Mouse (Mus musculus) Patski (cell line): ENCODE data around the gene Ndufa4l2. TPM values are rescaled to one million over a fixed set of nuclear protein-coding genes. Genes with fewer than 3 reads are reported as not detected.

Experiments
- ATAC-seq: fragments of 100-300 bp; one replicate; pipeline ENCODE4 v1.8.0; 2021
- CTCF ChIA-PET: fragments of 350-600 bp; sonication (Branson Sonifier 250); formaldehyde crosslinking; loops from one replicate; lab custom pipeline; 2022; ENCODE audit warnings: inconsistent platforms; lab: Charles Lee
- POLR2A ChIA-PET: fragments of 350-600 bp; sonication (Branson Sonifier 250); formaldehyde crosslinking; loops from one replicate; lab custom pipeline; 2022; ENCODE audit warnings: antibody characterized with exemption, inconsistent platforms; lab: Charles Lee
- DNase-seq: peaks from one replicate; pipeline ENCODE4 v3.0.0-alpha.2; 2011; ENCODE audit warnings: low read depth, low spot score
- H3K27me3 ChIP-seq: fragments of 371-371 bp; one replicate; pipeline ENCODE4 v1.5.1; 2021
- CTCF ChIP-seq: fragments of 100-300 bp; IDR thresholded peaks from one replicate; pipeline ENCODE4 v1.5.1; 2021
- in situ Hi-C: fragments of 300-500 bp; cut with MboI; formaldehyde crosslinking; loops from 3 replicates; pipeline ENCODE4 v1.11.1; 2018; ENCODE audit warnings: low pct_unique_long_range_greater_than_20kb, mixed read lengths
- polyA plus RNA-seq: library from polyadenylated mRNA; unstranded; gene quantifications from one replicate; pipeline ENCODE4 v1.2.3, GENCODE M21; 2021

Gene Ndufa4l2
- 0.18 TPM for polyA plus RNA-seq

DNA sequence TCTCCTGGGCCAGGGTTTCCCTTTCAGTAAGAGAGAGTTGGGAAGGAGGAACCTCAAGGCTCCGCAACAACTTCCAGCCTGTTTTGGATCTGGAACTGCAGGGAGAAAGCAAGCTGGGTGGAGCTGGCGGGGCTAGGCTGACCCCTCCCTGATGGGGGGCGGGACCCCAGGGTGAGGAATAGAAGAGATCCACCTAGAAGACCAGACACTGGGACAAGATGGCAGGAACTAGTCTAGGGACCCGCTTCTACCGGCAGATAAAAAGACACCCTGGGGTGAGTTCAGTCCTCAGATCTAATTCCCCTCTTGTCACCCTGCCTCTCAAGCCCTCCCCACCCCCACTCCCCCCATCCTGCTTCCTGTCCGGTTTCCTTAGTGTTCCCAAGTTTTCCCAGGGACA lies at the start of gene Ndufa4l2:
Ndufa4l2 (plus strand) TSS at position 204 of the 400 bp plus-strand sequence.
- TF ChIP-seq CTCF, result no peak
- in situ Hi-C loops, result no loop called here
- DNase-seq, result no peak
- ATAC-seq, result no peak
- CTCF ChIA-PET, result interaction anchor here (1.6 to 3.6 kb wide), 2 partner anchors 22 to 40 kb away, joined by 3 to 101 read pairs; partner anchors contain the start of gene Nxph4
- POLR2A ChIA-PET, result interaction anchor here (1.8 kb wide), 1 partner anchor 21 kb away, joined by 8 read pairs; no protein-coding TSS in a partner anchor
- H3K27me3 ChIP-seq, result no peaks in the 10 kb centered on the region

DNA sequence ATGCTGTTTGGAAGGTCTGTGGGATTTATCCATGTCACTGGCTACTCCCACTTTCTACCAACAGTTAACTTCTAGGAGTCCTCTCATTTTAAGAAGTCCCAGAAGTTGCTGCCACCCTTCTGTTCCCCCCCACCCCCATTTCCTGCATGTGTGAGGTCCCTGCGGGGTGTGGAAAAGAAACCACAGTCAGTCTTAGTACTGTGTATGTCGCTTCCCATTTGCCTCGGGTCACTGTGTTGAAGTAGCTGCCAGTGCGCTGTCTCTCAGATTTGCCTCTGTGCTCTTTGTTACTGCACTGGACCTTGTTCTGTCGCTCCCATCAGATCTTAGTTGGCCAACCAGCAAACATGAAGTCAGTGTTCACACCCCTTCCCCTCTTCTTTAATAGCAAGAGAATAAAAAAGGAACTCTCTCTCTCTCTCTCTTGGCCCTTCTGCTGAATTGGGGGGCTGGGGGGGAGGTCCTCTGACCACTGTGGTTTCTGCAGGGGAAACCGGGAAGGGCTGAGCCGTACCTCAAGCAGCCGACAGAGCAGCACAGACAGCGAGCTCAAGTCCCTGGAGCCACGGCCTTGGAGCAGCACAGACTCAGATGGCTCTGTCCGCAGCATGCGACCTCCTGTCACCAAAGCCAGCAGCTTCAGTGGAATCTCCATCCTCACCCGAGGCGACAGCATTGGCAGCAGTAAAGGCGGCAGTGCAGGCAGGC lies 43.3 kb upstream of the Ndufa4l2 start:
- ChIA-PET CTCF (interaction anchor here (1.0 kb wide), 1 partner anchor 9 kb away, joined by 3 read pairs; no protein-coding TSS in a partner anchor), POLR2A (no interaction called here)
- DNase-seq, result no peak
- ATAC-seq, result no peak
- H3K27me3 ChIP-seq, result no peaks in the 10 kb centered on the region
- in situ Hi-C loops, result no loop called here
- TF ChIP-seq CTCF, result no peak

DNA sequence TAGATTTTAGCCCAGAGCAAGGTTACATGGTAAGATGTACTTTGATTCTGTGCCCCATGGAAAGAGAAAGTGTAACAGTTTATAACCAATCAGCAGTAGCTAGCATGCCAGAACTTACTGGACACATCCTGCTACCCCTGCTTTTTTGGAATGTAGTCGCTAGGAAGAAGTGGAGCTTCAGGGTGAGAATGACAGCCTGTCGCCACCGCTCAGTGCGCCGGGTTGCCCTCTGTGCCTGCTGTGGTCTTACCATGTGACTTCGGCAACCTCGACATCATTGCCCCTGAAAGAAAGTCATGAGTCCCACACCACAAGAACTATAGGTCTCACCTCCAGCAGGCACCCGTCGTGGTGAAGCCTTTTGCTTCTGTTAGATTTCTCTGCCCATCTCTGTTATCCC lies 42.0 kb upstream of the Ndufa4l2 start:
- CTCF ChIA-PET, result no interaction called here
- in situ Hi-C loops, result no loop called here
- POLR2A ChIA-PET, result no interaction called here
- ATAC-seq (no peak), DNase-seq (no peak)
- no peak for TF ChIP-seq CTCF
- H3K27me3 ChIP-seq, result no peaks in the 10 kb centered on the region

DNA sequence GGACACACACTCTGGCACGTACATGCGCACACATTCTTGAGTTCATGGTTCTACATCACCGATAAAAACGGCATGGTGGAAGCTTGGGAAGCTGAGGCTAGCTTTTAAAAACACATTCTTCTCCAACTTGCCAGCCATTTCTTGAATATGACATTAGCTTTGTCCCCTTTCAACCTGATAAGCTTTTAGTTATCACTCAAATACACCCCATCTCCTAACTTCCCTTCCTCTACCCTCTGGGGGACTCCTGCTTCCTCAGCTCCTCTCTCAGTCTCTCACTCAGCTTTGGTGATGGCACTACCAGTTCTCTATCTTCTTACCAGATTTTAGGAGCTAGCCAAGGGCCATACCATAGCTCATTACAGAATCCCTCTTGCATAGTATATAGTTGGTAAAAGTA lies 39.6 kb upstream of the Ndufa4l2 start:
- no peaks in the 10 kb centered on the region for H3K27me3 ChIP-seq
- no peak for DNase-seq
- ChIA-PET CTCF (interaction anchor here (1.0 to 1.4 kb wide), 5 partner anchors 9 to 124 kb away, joined by 4 to 5 read pairs (median 4); no protein-coding TSS in a partner anchor), POLR2A (interaction anchor here (1.0 kb wide), 1 partner anchor 26 kb away, joined by 3 read pairs; the partner anchor contains the start of gene Stac3)
- in situ Hi-C loops, result no loop called here
- no peak for ATAC-seq
- no peak for TF ChIP-seq CTCF

DNA sequence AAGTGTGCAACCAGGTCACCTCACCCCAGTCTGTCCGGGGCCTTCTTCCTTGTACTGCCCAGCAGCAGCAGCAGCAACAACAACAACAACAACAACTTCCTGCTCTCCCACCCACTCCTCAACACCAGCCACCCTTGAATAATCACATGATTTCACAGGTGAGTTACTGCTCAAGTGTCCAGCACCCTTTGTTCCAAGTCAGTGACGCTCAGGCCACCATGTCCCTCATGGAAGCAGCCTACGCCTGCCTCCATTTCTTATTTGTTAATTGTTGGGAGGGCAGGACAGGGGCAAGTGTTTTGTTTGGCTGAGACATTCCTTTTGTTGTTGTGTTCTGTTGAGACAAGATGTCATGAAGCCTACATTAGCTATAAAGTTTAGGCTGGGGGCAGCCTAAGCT lies 38.2 kb upstream of the Ndufa4l2 start:
- TF ChIP-seq CTCF, result no peak
- ChIA-PET CTCF (interaction anchor here (1.8 kb wide), 1 partner anchor 37 kb away, joined by 4 read pairs; no protein-coding TSS in a partner anchor), POLR2A (no interaction called here)
- no peaks in the 10 kb centered on the region for H3K27me3 ChIP-seq
- DNase-seq (no peak), ATAC-seq (no peak)
- in situ Hi-C loops, result no loop called here

DNA sequence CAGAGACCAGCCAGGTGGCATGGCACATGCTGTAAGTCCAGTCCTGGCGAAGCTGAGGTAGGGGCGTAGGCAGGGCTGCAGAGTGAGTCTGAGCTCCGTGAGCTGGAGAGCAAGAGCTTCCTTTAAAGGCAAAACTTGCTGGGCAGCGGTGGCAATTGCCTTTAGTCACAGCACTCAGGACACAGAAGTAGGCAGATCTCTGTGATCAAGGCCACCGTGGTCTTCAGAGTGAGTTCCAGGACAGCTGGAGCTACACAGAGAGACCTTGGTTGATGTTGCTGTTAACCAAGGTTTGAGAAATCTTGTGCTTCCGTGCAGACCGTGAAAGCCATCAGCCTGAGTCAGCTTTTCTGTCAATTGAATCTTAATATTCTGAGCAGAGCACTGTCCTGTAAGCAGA lies 37.5 kb upstream of the Ndufa4l2 start:
- in situ Hi-C loops, result no loop called here
- POLR2A ChIA-PET, result no interaction called here
- ATAC-seq (no peak), DNase-seq (no peak)
- no peak for TF ChIP-seq CTCF
- CTCF ChIA-PET, result interaction anchor here (1.8 kb wide), 1 partner anchor 36 kb away, joined by 4 read pairs; no protein-coding TSS in a partner anchor
- H3K27me3 ChIP-seq, result no peaks in the 10 kb centered on the region

DNA sequence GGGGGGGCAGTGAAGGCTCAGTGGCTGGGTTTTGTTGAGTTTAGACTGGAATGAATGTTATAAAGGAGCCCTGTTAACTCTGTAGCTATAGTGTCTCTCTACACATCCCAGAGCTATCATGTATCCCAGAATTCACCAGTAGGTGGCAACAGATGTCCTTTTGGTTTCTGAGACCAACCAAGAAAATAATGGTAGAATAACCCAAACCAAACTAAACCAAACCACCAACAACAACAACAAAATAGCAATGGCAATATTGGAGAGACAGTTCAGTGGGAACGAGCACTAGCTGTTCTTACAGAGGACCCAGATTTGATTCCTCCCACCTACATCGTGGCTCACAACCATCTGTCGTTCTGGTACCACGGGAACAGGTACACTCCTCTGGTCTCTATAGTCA lies 35.6 kb upstream of the Ndufa4l2 start:
- no peak for DNase-seq
- H3K27me3 ChIP-seq, result no peaks in the 10 kb centered on the region
- POLR2A ChIA-PET, result interaction anchor here (0.7 to 1.3 kb wide), 2 partner anchors 81 to 844 kb away, joined by 3 to 4 read pairs; no protein-coding TSS in a partner anchor
- TF ChIP-seq CTCF, result peak; percentile 67
- no peak for ATAC-seq
- CTCF ChIA-PET, result interaction anchor here (0.6 to 3.4 kb wide), 9 partner anchors 11 to 77 kb away, joined by 3 to 20 read pairs (median 5); partner anchors contain the start of gene Shmt2
- in situ Hi-C loops, result no loop called here

DNA sequence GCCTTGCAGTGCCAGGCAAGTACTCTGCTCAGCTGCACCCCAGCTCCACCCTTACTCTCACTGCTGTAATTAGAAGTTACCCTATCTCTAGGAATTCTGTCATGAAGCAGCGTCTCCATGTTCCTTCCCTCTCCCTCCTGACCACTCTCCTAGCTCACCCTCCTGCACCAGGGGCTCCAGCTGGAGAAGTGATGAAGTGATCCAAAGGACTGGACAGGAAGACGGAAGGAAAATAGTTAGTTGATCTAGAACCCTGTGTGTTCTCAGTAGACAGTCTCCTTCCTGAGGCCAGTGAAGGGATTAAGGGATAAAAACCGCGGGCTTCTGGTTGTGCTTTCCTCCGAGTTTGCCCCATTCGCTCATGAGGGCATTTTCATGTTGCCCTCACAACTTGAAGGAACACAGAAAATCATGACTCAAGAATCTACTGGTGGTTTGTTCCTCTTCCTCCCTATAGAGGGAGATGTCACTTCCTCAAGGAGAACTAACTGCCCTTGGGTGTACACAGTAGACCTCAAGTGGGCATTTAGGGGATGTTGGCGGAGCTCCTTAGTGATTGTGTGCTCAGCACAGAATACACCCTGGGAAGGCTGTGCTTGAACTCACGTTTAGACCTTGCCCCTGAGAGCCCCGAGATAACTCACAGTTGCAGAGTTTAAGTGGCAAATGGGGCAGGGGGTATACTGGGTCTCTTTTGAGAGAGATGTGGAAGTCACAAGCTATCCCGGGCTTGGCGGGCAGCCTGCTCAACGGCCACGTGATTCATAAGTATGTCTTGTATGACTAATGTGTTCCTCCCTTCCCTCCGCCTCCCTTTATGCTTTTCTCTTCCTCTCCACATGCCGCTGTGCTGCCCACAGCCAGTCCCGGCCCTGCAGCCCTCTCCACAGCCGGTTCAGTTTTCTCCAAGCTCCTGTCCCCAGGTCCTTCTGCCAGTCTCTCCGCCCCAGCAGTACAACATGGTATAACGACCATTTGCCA lies 33.6 kb upstream of the Ndufa4l2 start:
- POLR2A ChIA-PET, result no interaction called here
- in situ Hi-C loops, result no loop called here
- CTCF ChIA-PET, result interaction anchor here (0.7 to 3.4 kb wide), 10 partner anchors 9 to 142 kb away, joined by 3 to 20 read pairs (median 4); partner anchors contain the start of gene Stac3
- peak; percentile 51 for ATAC-seq
- TF ChIP-seq CTCF, result no peak
- no peak for DNase-seq
- H3K27me3 ChIP-seq, result no peaks in the 10 kb centered on the region

DNA sequence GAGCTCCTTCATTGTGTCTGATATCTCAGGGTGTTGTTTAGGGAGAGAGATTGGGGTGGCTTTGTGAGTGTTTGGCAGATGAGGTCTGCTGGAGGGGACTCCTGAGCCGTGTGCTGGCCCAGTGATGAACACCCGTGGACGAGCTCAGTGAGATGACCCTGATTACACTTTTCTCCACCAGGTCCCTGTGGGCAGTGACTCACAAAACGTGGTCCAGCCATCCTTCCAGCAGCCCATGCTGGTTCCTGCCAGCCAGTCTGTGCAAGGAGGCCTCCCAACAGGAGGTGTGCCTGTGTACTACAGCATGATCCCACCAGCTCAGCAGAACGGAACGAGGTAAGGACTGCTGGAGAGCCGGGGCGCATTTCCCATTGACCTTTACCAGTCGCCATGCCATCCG lies 29.5 kb upstream of the Ndufa4l2 start:
- POLR2A ChIA-PET, result interaction anchor here (1.3 kb wide), 1 partner anchor 19 kb away, joined by 4 read pairs; no protein-coding TSS in a partner anchor
- no peak for DNase-seq
- in situ Hi-C loops, result no loop called here
- TF ChIP-seq CTCF, result no peak
- CTCF ChIA-PET, result interaction anchor here (0.8 to 3.0 kb wide), 2 partner anchors 28 to 50 kb away, joined by 3 to 11 read pairs; no protein-coding TSS in a partner anchor
- no peaks in the 10 kb centered on the region for H3K27me3 ChIP-seq
- ATAC-seq, result peak; percentile 70

DNA sequence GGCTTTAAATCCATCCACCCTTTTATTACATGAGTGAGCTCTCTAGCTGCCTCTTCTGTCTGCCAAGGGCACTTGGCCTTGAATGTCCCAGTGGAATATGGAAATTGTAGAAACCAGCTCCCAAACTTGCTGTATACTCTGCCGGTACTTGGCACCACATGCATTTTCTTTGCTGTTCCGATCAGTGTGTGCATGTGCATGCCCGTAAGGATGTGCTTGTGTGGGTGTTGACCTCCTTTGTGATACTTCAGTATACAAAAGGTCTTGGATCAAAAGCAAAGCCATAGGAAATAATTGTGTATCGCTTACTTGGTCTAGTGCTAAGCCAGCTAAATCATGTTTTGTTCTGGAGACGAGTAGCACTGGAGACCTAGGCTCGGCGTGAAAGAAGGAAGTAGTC lies 25.9 kb upstream of the Ndufa4l2 start:
- POLR2A ChIA-PET, result no interaction called here
- no peak for DNase-seq
- ATAC-seq, result no peak
- no peak for TF ChIP-seq CTCF
- CTCF ChIA-PET, result interaction anchor here (1.1 kb wide), 1 partner anchor 24 kb away, joined by 3 read pairs; no protein-coding TSS in a partner anchor
- H3K27me3 ChIP-seq, result no peaks in the 10 kb centered on the region
- in situ Hi-C loops, result no loop called here
